Mouse (Mus musculus): ENCODE results near the gene Fam84b. TPM values are rescaled to one million over a fixed set of nuclear protein-coding genes. Genes with fewer than 3 reads are reported as not detected.

The Fam84b gene
- polyA plus RNA-seq, 1 experiment, result 9.5 TPM

GRCm38 (mm10) chr15:60822803-60823619 lies 30.6 kb downstream of the Fam84b start:
- Histone ChIP-seq H3K4me1 (replicated peaks; ENCODE audit: control insufficient read depth, insufficient read depth, low read length) (peaks cover 11% of the 10 kb centered on the region), H3K4me3 (ENCODE audit: control insufficient read depth, insufficient read depth, low read length) (peak overlapping the region; percentile 95), H3K27me3 (ENCODE audit: control insufficient read depth, insufficient read depth, low read length) (no peaks in the 10 kb centered on the region), H3K36me3 (ENCODE audit: control insufficient read depth, insufficient read depth, low read length) (no peaks in the 10 kb centered on the region), H3K27ac (ENCODE audit: control insufficient read depth, insufficient read depth, low read length) (no peak overlapping the region)
- DNase-seq, result peak; percentile 65
- WGBS, result 2% methylated on average over 68 of the region's 68 CpGs
- TF ChIP-seq CTCF (IDR thresholded peaks at IDR 0.05; ENCODE audit: borderline replicate concordance, control insufficient read depth, extremely low read depth, insufficient read depth, low read length, poor library complexity), result no peak
- TF ChIP-seq POLR2A (IDR thresholded peaks at IDR 0.05; ENCODE audit: control insufficient read depth, extremely low read depth, insufficient read depth, low read length, poor library complexity), result no peak

DNA sequence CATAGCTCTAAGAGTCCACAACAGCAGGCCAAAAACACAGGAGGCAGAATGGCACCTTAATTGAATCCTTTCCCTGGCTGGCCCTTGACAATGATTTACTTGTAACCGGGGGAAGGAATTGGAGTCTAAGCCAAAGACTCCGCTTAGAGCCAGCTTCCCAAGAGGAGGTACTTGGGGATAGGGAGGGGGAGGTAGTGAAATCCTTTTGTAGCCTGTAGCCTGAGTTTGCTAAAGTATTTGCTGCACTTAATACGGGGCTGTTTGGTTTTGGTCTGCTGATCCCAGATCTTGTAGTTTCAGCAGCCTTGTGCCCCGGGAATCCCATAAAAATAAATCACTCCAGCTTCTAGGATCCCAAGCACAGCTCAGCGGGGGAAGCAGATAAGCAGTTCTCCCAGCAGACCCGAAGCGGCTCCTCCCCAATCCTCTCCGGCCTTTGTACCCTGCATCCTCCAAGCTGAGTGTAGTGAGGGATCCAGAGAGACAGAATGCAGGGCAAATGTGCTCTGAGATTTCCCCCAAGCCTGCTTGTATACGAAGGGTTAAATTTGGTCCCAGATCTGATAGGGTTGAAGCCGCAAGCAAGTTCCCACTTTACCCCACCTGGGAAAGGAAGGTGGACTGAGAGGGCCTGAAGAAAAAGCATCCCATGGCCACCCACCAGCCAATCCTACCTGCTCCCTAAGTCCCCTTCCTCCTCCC lies 31.3 kb downstream of the Fam84b start:
- Histone ChIP-seq H3K4me3 (ENCODE audit: control insufficient read depth, insufficient read depth, low read length) (peak overlapping the region; percentile 95), H3K4me1 (replicated peaks; ENCODE audit: control insufficient read depth, insufficient read depth, low read length) (peaks cover 11% of the 10 kb centered on the region), H3K27ac (ENCODE audit: control insufficient read depth, insufficient read depth, low read length) (no peak overlapping the region), H3K27me3 (ENCODE audit: control insufficient read depth, insufficient read depth, low read length) (no peaks in the 10 kb centered on the region), H3K36me3 (ENCODE audit: control insufficient read depth, insufficient read depth, low read length) (no peaks in the 10 kb centered on the region)
- TF ChIP-seq CTCF (IDR thresholded peaks at IDR 0.05; ENCODE audit: borderline replicate concordance, control insufficient read depth, extremely low read depth, insufficient read depth, low read length, poor library complexity), result no peak
- no peak for TF ChIP-seq POLR2A (IDR thresholded peaks at IDR 0.05; ENCODE audit: control insufficient read depth, extremely low read depth, insufficient read depth, low read length, poor library complexity)
- 85% methylated on average over 10 of the region's 10 CpGs for WGBS
- DNase-seq, result peak; percentile 19

- WGBS, result 97% methylated on average over 1 of the region's 1 CpGs
- no peaks in the 10 kb centered on the region for H3K27me3 ChIP-seq (ENCODE audit: control insufficient read depth, insufficient read depth, low read length)
- TF ChIP-seq POLR2A (IDR thresholded peaks at IDR 0.05; ENCODE audit: control insufficient read depth, extremely low read depth, insufficient read depth, low read length, poor library complexity), result no peak
- TF ChIP-seq CTCF (IDR thresholded peaks at IDR 0.05; ENCODE audit: borderline replicate concordance, control insufficient read depth, extremely low read depth, insufficient read depth, low read length, poor library complexity), result no peak
Measured at GRCm38 (mm10) chr15:60818500-60818899, 35.1 kb downstream of the Fam84b start.

GRCm38 (mm10) chr15:60816478-60816877 lies 37.1 kb downstream of the Fam84b start:
- TF ChIP-seq POLR2A (IDR thresholded peaks at IDR 0.05; ENCODE audit: control insufficient read depth, extremely low read depth, insufficient read depth, low read length, poor library complexity) (no peak), CTCF (IDR thresholded peaks at IDR 0.05; ENCODE audit: borderline replicate concordance, control insufficient read depth, extremely low read depth, insufficient read depth, low read length, poor library complexity) (no peak)
- Histone ChIP-seq H3K36me3 (ENCODE audit: control insufficient read depth, insufficient read depth, low read length) (no peaks in the 10 kb centered on the region), H3K27me3 (ENCODE audit: control insufficient read depth, insufficient read depth, low read length) (no peaks in the 10 kb centered on the region), H3K4me1 (replicated peaks; ENCODE audit: control insufficient read depth, insufficient read depth, low read length) (no peaks in the 10 kb centered on the region), H3K4me3 (ENCODE audit: control insufficient read depth, insufficient read depth, low read length) (no peak overlapping the region), H3K27ac (ENCODE audit: control insufficient read depth, insufficient read depth, low read length) (no peak overlapping the region)
- 96% methylated on average over 1 of the region's 1 CpGs for WGBS
- no peak for DNase-seq

More at GRCm38 (mm10) chr15:60818500-60818899, 35.1 kb downstream of the Fam84b start:
- no peak for DNase-seq
- Histone ChIP-seq H3K36me3 (ENCODE audit: control insufficient read depth, insufficient read depth, low read length) (no peaks in the 10 kb centered on the region), H3K4me3 (ENCODE audit: control insufficient read depth, insufficient read depth, low read length) (no peak overlapping the region), H3K27ac (ENCODE audit: control insufficient read depth, insufficient read depth, low read length) (no peak overlapping the region), H3K4me1 (replicated peaks; ENCODE audit: control insufficient read depth, insufficient read depth, low read length) (peaks cover 6% of the 10 kb centered on the region)

DNA sequence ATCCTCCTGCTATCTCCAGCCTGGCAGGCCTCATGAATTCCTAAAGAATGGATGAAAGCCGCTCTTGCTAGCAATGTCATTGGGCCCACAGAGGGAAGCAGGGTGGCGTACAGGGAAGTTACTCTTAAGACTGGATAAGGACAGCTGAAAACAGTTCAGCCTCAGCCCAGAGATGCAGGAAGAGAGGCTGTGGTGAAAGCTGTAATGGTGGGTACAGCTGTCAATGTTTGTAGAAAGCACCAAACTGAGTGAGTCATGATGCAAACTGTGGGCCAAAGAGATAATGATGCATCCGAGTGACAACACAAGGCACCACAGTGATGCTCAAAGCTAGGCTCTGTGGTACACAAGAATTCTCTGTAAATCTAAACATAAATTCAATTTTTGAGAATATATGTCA lies 39.0 kb downstream of the Fam84b start:
- H3K36me3 ChIP-seq (ENCODE audit: control insufficient read depth, insufficient read depth, low read length), result no peaks in the 10 kb centered on the region
- no peak overlapping the region for H3K27ac ChIP-seq (ENCODE audit: control insufficient read depth, insufficient read depth, low read length)
- DNase-seq, result no peak
- 91% methylated on average over 3 of the region's 3 CpGs for WGBS
- no peak overlapping the region for H3K4me3 ChIP-seq (ENCODE audit: control insufficient read depth, insufficient read depth, low read length)
- H3K27me3 ChIP-seq (ENCODE audit: control insufficient read depth, insufficient read depth, low read length), result no peaks in the 10 kb centered on the region
- TF ChIP-seq POLR2A (IDR thresholded peaks at IDR 0.05; ENCODE audit: control insufficient read depth, extremely low read depth, insufficient read depth, low read length, poor library complexity) (no peak), CTCF (IDR thresholded peaks at IDR 0.05; ENCODE audit: borderline replicate concordance, control insufficient read depth, extremely low read depth, insufficient read depth, low read length, poor library complexity) (no peak)
- H3K4me1 ChIP-seq (replicated peaks; ENCODE audit: control insufficient read depth, insufficient read depth, low read length), result no peaks in the 10 kb centered on the region

DNA sequence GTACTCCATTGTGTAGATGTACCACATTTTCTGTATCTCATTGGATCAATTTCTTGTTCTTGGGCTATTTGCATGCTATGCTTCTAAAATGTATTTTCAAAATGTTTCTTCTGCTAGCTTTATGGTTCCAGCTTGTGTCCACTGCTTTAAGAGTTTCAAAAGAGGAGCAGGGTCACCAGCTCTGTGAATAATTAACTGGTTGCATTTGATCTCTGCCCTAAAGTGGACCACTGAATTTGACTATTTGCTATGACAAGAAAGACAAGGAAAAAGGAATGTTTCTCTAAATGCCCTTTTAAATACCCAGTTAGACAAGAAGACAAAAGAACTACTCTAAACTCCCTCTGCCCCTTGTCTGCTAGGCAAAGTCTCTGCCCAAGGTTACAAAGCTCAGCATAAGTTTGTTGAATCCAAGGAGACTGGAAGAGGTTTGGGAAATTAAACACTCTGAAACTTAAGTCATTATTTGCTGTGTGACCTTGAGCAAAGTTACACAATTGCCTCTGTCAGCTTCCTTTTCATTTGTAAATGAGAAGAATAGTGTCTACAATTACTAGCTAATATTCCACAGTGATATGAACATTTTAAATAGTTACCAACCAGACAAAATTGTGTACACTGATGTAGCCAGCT lies 60.4 kb downstream of the Fam84b start:
- Histone ChIP-seq H3K27me3 (ENCODE audit: control insufficient read depth, insufficient read depth, low read length) (no peaks in the 10 kb centered on the region), H3K27ac (ENCODE audit: control insufficient read depth, insufficient read depth, low read length) (no peak overlapping the region), H3K4me3 (ENCODE audit: control insufficient read depth, insufficient read depth, low read length) (no peak overlapping the region), H3K4me1 (replicated peaks; ENCODE audit: control insufficient read depth, insufficient read depth, low read length) (no peaks in the 10 kb centered on the region; the same call in 1 of the 2 replicates), H3K36me3 (ENCODE audit: control insufficient read depth, insufficient read depth, low read length) (no peaks in the 10 kb centered on the region)
- DNase-seq, result no peak
- no peak for TF ChIP-seq CTCF (IDR thresholded peaks at IDR 0.05; ENCODE audit: borderline replicate concordance, control insufficient read depth, extremely low read depth, insufficient read depth, low read length, poor library complexity)
- no peak for TF ChIP-seq POLR2A (IDR thresholded peaks at IDR 0.05; ENCODE audit: control insufficient read depth, extremely low read depth, insufficient read depth, low read length, poor library complexity)
